Mouse (Mus musculus) ES-Bruce4 (cell line): ENCODE measurements around the gene Vmn1r184.
"Not testable (repeated sequence)": the region's sequence is repeated elsewhere in the genome, so short reads cannot be mapped to it uniquely, and the experiment has no call there.

Experiments
- CTCF ChIP-seq: IDR thresholded peaks from one replicate; pipeline ENCODE4 v1.8.1; 2011; ENCODE audit warnings: low read depth, low read length
- EP300 ChIP-seq: IDR thresholded peaks from 2 replicates; pipeline ENCODE4 v1.6.1; 2011; ENCODE audit warnings: low read depth, low read length; ENCODE audit not compliant: insufficient read depth

GRCm38 (mm10) chr7:26306926-26307325, 46.8 kb downstream of the Vmn1r184 start, which contains the start of gene Cyp2a4:
- TF ChIP-seq CTCF, EP300: not testable (repeated sequence)
